Mouse (Mus musculus) thymus, adult 18-20 months (tissue): ENCODE results near the gene Tdpoz2.
"Not testable (repeated sequence)": the region's sequence is repeated elsewhere in the genome, so short reads cannot be mapped to it uniquely, and the experiment has no call there.

ENCODE experiments used
- DNase-seq, 2 experiments: peaks; one replicate each; pipeline ENCODE4 v3.0.0; 2022; ENCODE audit warnings: mixed read lengths in 2 of 2

Gene Tdpoz2

GRCm38 (mm10) chr3:93652586-93652985 is at the start of gene Tdpoz2:
TSS of gene Tdpoz2 (minus strand) at chr3:93652686.
- DNase-seq = no peak

- DNase-seq = not testable (repeated sequence)
These were observed 40.5 kb upstream of the Tdpoz2 start, which contains the start of gene Gm37596 for GRCm38 (mm10) chr3:93692970-93693369. TSS of gene Gm37596 (minus strand) at chr3:93693070.

- DNase-seq = not testable (repeated sequence)
These were observed 23.7 kb upstream of the Tdpoz2 start, which contains the start of gene Tdpoz1 for GRCm38 (mm10) chr3:93676210-93676609. TSS of gene Tdpoz1 (minus strand) at chr3:93676310.

- not testable (repeated sequence) for DNase-seq
These were observed 18.5 kb upstream of the Tdpoz2 start for GRCm38 (mm10) chr3:93670805-93671503.

- no peak for DNase-seq
These were observed 1.8 kb upstream of the Tdpoz2 start for GRCm38 (mm10) chr3:93654260-93654659.

GRCm38 (mm10) chr3:93630917-93631714 is 21.4 kb downstream of the Tdpoz2 start:
- DNase-seq = not testable (repeated sequence)

GRCm38 (mm10) chr3:93608970-93609369 is 43.5 kb downstream of the Tdpoz2 start:
- DNase-seq = not testable (repeated sequence)

- DNase-seq = no peak
These were observed 50.6 kb downstream of the Tdpoz2 start for GRCm38 (mm10) chr3:93601903-93602302.
